Mouse (Mus musculus): ENCODE measurements around the gene Tarsl2. TPM values are rescaled to one million over a fixed set of nuclear protein-coding genes. Genes with fewer than 3 reads are reported as not detected.
A peak's percentile ranks its signal among the peaks of the same experiment; 100 is the strongest.

The Tarsl2 gene
- total RNA-seq, 2 experiments from 2014 or later = 37.4 to 39.6 TPM

- no peak for DNase-seq (ENCODE audit: low spot score in 2 of 2)
Observed at GRCm38 (mm10) chr7:65645996-65646395, 1.3 kb downstream of the Tarsl2 start.

- no peak for DNase-seq (ENCODE audit: low spot score in 2 of 2)
Observed at GRCm38 (mm10) chr7:65650662-65651061, 6.0 kb downstream of the Tarsl2 start.

- DNase-seq (ENCODE audit: low spot score in 2 of 2) = no peak
Observed at GRCm38 (mm10) chr7:65657490-65658120, 12.9 kb downstream of the Tarsl2 start.

DNA sequence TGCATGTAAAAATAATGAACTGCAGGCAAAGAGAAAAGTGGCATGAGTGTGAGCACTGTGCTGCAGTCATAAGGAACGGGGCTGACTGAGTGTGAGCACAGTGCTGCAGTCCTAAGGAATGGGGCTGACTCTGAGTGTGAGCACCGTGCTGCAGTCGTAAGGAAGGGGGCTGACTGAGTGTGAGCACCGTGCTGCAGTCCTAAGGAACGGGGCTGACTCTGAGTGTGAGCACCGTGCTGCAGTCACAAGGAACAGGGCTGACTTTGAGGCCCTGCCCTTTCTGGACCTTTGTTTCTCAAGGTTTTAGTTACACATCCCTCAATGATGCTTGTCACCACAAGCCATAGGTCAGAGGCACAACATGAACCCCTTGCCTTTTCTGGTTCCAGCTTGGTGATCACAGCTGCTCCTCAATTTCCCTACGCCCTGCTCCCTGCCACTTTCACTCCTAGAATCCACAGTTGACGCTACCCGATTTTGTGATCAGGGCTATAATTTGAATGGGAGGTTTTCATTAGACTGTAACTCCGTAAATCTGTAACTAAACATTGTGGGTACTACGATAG lies 18.6 kb downstream of the Tarsl2 start:
- no peak for DNase-seq (ENCODE audit: low spot score in 2 of 2)

- no peak for DNase-seq (ENCODE audit: low spot score in 2 of 2)
Observed at GRCm38 (mm10) chr7:65663886-65664285, 19.2 kb downstream of the Tarsl2 start.

DNA sequence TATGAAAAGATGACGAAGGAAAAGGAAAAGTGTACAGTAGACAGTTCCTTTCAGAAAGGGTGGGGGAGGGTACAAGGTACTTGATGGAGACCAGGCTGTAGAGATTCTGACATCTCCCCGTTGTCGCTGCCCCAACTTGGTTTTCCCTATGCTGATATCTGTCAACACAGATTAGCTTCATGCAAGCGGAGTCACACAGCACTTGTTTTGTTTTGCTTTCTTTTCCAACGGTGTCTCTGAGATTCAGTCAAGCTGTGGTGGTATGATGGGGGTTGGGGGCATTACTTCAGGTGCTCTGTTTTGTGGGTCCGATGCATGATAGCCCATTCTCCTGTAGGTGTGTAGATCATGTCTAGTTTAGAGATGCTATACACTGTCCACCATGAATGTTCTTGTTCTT lies 22.8 kb downstream of the Tarsl2 start:
- no peak for DNase-seq (ENCODE audit: low spot score in 2 of 2)

GRCm38 (mm10) chr7:65678050-65678449 lies 33.4 kb downstream of the Tarsl2 start:
- no peak for DNase-seq (ENCODE audit: low spot score in 2 of 2)

DNA sequence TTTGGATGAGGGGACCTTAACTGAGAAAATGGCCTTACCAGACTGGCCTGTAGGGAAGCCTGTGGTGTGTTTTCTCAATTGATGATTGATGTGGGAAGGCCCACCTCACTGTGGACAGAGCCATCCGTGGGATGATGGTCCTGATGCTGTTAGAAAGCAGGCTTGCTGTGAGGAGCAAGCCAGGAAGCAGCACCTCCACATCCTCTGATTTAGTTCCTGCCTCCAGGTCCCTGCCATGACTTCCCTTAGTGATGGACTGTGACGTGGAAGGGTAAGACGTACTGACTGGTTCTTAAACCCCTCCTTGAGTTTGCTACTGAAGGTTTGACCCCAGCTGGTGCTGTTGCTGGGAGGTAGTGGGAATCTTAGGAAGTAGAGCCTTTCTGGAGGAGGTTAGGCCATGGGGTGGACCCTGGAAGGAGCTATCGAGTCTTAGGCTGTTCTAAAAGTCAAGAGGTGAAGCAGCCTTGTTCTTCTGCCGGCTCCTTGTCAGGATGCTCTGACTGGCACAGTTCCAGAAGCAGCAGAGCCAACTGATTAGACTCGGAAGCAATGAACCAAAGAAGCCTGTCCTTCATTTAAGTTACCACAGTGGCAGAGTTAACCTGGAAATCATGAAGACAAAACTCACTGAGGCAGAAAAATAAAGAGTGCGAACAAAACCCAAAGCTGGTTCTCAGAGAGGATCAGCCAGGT lies 34.4 kb downstream of the Tarsl2 start:
- no peak for DNase-seq (ENCODE audit: low spot score in 2 of 2)

DNA sequence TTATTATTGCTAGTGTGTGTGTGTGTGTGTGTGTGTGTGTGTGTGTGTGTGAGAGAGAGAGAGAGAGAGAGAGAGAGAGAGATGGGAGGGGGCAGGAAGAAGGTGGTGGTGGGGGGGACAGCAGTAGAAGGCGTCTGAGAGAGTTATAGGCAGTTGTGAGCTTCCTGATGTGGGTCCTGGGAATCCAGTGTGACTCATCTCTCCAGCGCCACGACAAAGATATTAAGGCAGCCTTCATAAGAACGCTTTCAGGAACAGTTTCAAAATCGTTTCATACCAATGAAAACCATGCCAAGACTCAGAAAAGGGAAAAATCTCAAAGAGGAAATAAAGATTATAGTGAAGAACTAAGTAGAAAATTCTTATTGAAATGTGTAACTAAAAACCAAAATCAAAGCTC lies 36.5 kb downstream of the Tarsl2 start:
- DNase-seq (ENCODE audit: low spot score in 2 of 2) = no peak

GRCm38 (mm10) chr7:65684256-65684835 lies 39.6 kb downstream of the Tarsl2 start:
- no peak for DNase-seq (ENCODE audit: low spot score in 2 of 2)

- no peak for DNase-seq (ENCODE audit: low spot score in 2 of 2)
Observed at GRCm38 (mm10) chr7:65686664-65687063, 42.0 kb downstream of the Tarsl2 start.

DNA sequence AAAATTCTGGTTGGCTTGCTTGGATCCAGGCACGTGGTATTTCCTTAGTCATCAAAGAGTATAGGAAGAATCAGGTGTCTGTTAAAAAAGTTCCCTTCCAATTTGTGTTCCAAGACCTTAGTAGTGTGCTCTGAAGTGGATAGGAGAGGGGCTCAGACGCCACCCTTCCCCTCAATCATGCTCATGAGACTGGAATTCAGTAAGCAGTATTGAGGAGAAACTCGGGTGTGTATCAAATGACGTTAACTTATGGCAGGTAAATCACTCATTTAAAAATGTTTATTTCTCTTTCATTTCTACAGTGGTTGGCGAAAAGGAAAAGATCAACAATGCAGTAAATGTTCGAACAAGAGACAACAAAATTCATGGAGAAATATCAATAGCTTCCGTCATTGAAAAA lies 46.2 kb downstream of the Tarsl2 start, which contains the start of gene Tm2d3:
TSS of gene Tm2d3 (plus strand) at position 301 of the 400 bp plus-strand sequence.
- DNase-seq (ENCODE audit: low spot score in 2 of 2) = no peak

DNA sequence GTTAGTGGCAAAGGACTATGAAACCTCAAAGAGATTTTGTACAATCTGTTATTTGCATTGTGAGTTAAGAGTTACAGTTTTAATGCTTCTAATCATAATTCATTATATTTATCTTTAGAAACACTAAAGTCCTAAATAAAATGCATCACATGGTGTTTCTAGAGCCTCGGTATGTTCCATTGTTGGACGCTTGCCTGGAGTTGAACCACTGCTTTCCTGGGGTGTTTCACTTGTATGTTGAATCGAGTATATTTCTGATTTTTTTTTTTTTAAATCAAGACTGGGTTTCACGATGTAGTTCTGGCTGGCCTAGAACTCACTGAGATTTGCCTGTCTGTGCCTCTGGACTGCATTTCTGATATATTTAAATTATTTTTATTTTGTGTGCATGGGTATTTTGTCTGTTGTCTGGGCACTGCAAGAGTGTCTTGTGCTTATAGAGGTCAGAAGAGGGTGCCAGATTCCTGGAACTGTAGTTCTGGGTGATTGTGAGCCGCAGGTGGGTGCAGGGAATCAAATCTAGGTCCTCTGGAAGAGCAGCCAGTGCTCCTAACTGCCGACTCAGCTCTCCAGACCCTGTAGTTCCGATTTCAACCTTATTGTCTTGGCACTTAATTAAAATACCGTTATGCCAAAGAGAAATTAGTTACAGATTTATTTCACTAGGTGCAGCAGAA lies 47.4 kb downstream of the Tarsl2 start:
- DNase-seq (ENCODE audit: low spot score in 2 of 2) = no peak

DNA sequence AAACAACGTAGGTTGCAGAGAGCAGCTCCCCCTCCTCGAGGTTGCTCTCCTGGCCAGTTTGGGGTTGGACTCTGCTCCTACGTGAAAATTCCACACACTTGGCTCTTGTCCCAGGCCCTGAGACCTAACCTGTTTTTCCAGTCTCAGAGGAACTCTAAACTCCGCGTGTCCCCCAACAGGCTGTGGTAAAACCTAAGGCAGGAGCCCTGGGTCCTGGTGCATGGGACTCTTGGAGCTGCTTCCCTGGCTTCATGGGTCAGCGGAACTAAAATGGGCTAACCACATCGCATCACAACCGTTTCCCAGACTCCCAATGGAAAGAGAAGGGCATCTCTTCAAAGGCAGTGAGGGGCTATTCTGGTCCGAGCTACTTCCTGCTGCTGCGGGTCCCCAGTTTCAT lies 48.2 kb downstream of the Tarsl2 start:
- DNase-seq (ENCODE audit: low spot score in 2 of 2) = no peak

GRCm38 (mm10) chr7:65693301-65693821 lies 48.7 kb downstream of the Tarsl2 start:
- DNase-seq (ENCODE audit: low spot score in 2 of 2) = peak; percentile 86 to 90

GRCm38 (mm10) chr7:65696450-65696849 lies 51.8 kb downstream of the Tarsl2 start:
- no peak for DNase-seq (ENCODE audit: low spot score in 2 of 2)

DNA sequence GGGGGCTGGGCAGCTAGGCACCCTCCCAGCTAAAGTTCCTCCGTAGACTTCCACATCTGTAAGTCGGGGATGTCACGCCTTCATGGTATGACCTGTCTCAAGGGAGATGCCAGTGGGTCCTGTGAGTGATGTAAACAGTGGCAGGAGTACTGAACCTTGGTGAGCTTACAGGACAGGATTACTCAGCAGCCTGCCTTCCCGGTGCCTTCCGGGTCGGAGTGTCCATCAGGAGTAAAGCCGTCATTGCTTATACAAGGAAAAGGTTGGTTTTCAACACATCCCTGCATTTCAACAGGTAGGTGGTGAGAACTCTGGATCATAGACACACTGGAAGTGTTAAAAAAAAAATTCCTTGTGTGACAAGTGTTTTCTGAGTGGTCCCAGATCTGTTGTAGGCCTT lies 57.4 kb downstream of the Tarsl2 start:
- DNase-seq (ENCODE audit: low spot score in 2 of 2) = no peak

DNA sequence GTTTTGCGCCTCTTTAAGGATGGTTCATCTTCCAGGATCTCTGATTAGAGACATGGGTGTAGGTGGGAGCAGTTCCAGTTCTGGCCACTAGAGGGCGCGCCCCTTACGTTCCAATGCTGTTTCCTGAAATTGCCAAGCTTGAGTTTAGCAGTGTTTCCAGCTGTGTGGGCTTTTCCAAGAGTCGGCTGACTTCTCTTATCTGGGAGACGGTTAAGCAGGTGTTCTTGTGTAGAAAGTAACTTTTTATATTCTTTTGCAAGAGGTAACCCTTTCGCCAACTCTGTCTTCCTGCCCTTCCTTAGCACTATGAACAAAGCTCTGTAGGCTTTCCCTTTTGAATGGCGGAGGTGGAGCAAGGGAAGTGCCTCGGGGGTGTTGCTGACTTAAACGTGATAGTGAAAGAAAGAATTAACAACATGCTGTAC lies 60.1 kb downstream of the Tarsl2 start:
- DNase-seq (ENCODE audit: low spot score in 2 of 2) = peak; percentile 74 to 81

- no peak for DNase-seq (ENCODE audit: low spot score in 2 of 2)
Observed at GRCm38 (mm10) chr7:65708506-65708905, 63.8 kb downstream of the Tarsl2 start.

DNA sequence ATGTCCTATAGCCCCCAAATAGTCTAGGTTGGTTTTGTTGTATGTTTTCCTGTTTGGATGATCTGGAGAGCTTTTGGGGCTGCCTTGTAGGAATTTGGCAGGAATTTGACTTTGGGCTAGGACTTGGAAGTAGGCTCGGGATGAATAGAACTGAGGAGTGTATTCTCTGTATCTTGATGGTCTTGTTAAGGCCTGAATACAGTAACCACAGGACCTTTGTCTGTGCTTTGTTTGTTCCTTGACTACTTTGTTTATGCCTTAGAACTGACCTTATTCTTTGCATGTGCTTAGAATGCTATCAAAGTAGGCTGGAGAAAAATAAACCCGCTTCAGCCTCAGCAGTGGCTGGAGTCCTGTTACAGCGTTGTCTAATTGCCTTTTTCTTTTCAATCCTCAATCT lies 65.6 kb downstream of the Tarsl2 start:
- no peak for DNase-seq (ENCODE audit: low spot score in 2 of 2)

GRCm38 (mm10) chr7:65713782-65714181 lies 69.1 kb downstream of the Tarsl2 start:
- no peak for DNase-seq (ENCODE audit: low spot score in 2 of 2)
